Mouse (Mus musculus) induced T-regulatory cell, adult 2 months (primary cell): ENCODE data around the gene Dmrtc2.
A peak's percentile ranks its signal among the peaks of the same experiment; 100 is the strongest.

ENCODE experiments used
- DNase-seq: peaks from one replicate; pipeline ENCODE4 v3.0.0-alpha.2; 2012; ENCODE audit warnings: low read depth

Dmrtc2 gene

GRCm38 (mm10) chr7:24902264-24902629 is 32.4 kb downstream of the Dmrtc2 start:
- no peak for DNase-seq

- peak; percentile 89 for DNase-seq
These were observed 33.0 kb downstream of the Dmrtc2 start, which contains the start of gene Arhgef1 for GRCm38 (mm10) chr7:24902630-24903443. TSS of gene Arhgef1 (plus strand) at chr7:24902912.

- DNase-seq = no peak
These were observed 33.6 kb downstream of the Dmrtc2 start for GRCm38 (mm10) chr7:24903444-24903825.

GRCm38 (mm10) chr7:24904070-24904483 is 34.2 kb downstream of the Dmrtc2 start:
- DNase-seq = peak; percentile 98

GRCm38 (mm10) chr7:24904936-24905335 is 35.1 kb downstream of the Dmrtc2 start:
- DNase-seq = peak; percentile 87

GRCm38 (mm10) chr7:24906551-24906950 is 36.7 kb downstream of the Dmrtc2 start:
- DNase-seq = peak; percentile 71

GRCm38 (mm10) chr7:24907211-24907748 is 37.4 kb downstream of the Dmrtc2 start:
- peak; percentile 91 for DNase-seq

- no peak for DNase-seq
These were observed 42.6 kb downstream of the Dmrtc2 start for GRCm38 (mm10) chr7:24912480-24912879.

- DNase-seq = no peak
These were observed 49.0 kb downstream of the Dmrtc2 start for GRCm38 (mm10) chr7:24918763-24919323.

GRCm38 (mm10) chr7:24919728-24920127 is 49.9 kb downstream of the Dmrtc2 start:
- no peak for DNase-seq
